Mouse (Mus musculus) T-helper 1 cell (primary cell): ENCODE results near the gene Ankdd1b.

Source experiments
- in situ Hi-C: fragments of 300-600 bp; cut with MboI, MseI; formaldehyde crosslinking; loops from one replicate; pipeline ENCODE4 v1.15.1; 2025; ENCODE audit warnings: high pct_unique_total_duplicates

The Ankdd1b gene

DNA sequence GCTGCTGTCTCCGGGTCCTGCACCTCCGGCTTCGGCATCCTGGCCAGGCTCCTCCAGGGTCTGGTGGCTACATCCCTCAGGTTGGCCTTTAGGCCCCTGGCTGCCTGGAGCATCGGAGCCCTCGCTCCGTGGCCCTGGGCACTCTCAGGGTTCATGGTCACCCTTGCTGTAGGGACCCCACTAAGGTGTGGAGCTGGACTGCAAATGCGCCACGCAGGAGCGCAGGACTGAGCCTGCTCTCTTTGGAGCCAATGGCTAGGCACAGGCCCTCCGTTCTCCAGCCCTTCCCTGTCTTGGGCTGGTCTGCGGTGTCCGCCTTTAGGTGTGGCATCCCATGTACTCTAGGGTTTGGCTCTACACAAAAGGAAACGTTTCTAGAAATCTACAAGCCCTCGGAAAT is at the start of gene Ankdd1b:
Ankdd1b (minus strand) TSS at position 242 of the 400 bp plus-strand sequence.
- in situ Hi-C loops, result no loop called here

GRCm38 (mm10) chr13:96517335-96517734 is 46.3 kb upstream of the Ankdd1b start:
- in situ Hi-C loops, result no loop called here

DNA sequence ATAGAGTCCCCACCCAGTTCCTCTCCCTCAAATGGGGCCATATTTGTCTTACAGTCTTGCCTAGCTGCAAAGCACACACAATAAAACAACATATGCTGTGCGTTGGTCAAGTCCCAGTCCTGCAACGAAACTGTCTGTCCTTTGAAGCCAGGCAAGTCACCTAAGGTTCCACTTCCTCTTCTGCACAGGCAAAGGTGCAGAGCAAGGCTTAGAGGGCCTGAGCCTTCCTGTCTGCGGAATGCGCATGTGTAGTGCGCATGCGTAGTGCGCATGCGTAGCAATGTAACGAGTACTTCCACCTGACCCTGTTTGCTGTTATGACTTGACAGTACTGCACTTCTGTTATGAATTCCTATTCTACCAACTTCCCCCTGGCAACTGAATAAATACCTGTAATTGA is 45.3 kb upstream of the Ankdd1b start:
- in situ Hi-C loops, result no loop called here

DNA sequence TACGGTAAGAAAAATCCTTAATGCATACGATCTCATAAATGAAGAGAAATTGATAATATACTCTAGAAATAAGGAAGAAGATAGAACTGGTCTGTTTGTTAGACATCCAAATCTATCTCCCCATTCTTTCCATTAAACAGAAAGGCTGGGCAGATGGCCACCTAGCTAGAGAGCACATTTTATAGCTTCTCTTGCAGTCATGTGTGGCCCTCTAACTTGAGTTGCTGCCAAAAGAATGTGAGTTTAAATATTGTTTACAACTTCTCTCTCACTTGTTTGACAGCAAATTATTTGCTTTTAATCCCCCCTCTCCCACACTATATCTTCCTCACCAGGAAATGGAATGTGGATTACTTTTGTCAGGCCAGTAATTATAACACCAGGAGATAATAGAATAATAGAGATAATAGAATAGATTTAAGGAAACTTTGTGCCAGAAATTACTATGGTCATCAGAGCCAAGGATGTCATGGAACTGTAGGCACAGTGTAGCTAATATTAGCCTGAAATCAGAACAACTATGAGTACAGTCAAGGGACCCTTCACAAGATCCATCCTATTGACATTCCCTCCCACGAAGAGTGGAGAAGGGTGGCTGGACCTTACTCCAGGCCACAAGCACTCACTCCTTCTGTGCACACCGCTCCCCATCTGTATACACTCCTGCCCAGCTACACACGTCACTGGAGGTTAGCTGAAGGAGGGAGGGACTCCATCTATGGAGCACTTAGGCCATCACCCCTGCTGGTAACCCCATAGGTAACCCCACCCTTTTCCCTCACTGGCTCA is 43.4 kb upstream of the Ankdd1b start:
- in situ Hi-C loops, result no loop called here

DNA sequence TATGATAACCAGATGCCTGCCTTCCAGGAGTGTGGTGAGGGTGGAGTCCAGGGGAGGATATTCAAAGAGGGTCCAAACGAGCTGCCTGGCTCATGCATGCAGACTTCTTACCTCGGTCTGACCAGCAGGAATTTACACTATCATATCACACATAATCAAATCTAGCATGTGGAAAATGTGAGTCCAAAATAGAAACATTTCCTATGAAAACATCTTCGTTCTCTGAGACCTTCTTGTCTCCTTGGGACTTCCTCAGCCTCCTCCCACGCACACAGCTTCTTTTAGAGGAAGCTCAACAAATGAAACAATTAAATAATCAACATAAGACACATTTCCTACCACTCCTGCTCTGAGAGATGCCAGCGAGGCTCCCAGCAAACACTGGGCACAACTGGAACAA is 40.9 kb upstream of the Ankdd1b start:
- in situ Hi-C loops, result no loop called here

DNA sequence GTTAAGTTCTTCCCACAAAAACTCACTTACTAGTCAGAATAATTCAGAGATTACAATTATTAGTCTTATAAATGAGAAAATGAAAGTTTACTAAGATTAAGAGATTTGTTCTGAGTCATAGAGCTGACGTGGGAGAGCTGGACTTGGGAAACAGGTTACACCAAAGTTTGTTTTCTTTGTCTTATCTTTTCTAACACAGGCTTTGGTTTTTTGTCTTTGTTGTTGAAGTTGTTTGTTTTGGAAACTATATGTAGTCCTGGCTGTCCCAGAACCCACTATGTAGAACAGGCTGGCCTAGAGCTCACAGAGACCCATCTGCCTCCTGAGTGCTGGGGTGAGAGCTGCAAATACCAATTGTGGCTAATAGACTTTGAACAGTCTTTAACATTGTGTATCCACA is 40.3 kb upstream of the Ankdd1b start:
- in situ Hi-C loops, result no loop called here

DNA sequence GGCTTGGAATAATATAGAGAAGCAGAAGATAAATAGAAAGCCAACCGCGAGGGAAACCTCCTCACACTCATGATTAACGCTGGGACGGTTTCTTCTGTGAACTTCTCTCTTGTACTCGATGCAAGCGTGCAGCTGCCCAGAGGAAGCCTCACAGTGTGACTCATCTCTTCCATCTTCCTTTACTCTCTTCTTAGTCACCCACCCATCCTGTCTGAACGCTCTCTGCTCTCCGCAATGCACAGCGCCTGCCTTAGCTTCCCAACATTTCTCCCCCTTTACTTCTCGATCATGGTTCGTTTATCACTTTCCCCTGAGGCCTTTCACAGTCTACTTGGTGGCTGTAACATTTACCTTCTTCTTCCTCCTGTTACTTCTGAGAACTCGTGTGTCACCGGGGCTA is 39.6 kb upstream of the Ankdd1b start:
- in situ Hi-C loops, result no loop called here

DNA sequence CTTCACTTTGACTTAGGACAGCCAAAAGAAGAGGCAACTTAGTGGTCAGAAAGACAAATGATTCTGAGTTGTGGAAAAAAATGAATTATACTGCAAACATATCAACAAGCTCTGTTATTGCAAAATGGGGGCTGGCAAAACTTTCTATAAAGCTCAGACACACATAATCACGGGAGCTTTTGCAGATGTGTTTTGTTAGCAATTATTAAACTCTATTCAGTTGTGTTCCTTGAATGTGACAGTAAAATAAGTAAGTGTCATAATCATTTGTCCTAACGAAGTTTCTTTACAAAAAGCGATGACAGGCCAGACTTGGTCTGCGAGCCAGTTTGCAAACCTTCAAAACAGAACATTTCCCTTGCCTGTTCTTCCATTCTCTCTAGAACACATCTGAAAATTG is 36.5 kb upstream of the Ankdd1b start:
- in situ Hi-C loops, result no loop called here

DNA sequence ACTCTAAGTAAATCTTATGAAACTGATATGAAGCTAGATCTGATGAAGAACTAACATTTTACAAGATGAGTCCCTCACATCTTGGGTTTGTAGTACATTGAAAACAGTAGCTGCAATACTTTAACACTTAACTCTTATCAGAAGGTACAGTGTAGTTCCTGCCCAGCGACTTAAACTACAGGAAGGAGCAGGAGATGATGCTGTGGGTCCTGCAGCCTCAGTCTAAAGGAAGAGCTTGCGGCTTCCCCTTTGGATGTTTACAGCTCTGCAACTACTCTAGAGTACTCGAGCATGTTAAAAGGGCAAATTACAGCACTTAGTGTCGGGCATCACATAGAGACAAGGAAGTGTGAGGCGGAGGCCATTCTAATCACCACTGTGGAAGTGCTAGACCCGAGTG is 35.3 kb upstream of the Ankdd1b start:
- in situ Hi-C loops, result no loop called here

DNA sequence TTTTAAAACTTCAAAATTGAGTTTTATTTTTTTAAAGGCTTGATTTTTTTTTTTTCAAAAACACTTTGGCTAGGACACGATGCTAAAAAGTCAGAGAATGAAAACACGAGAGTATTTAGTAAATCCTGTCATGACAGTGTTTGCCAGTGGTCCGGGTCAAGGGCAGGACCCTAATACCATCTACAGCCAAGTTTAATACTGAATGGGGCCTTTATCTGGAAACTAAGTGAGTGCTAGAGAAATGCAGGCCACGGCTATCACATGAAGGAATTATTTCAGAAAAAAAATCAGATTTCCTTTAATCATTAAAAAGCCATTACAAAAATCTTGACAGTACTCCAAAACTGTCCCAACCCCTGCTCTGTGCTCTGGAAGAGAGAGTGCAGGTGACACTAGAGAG is 34.7 kb upstream of the Ankdd1b start:
- in situ Hi-C loops, result no loop called here

DNA sequence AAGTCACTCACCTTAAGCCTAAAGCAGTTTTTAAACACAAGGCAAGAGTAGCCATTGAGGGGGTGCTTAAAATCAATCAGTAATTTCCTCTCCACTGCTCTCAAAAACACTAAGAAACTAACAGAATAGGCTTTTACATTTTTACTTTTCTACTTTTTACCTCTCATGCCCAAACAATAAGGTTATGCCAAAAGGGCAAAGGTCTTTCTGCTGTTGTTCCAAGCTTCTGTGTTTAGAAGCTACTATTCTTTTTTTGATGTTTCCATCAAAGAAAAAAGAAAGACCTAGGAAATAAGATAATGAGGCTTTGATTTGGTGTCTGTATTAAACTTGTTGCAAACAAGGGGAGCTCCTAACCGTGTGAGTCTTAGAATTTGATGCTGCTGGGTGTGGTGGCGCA is 28.9 kb upstream of the Ankdd1b start:
- in situ Hi-C loops, result no loop called here

- in situ Hi-C loops, result no loop called here
Measured at GRCm38 (mm10) chr13:96496630-96497029, 25.6 kb upstream of the Ankdd1b start.

- in situ Hi-C loops, result no loop called here
Measured at GRCm38 (mm10) chr13:96490433-96490832, 19.4 kb upstream of the Ankdd1b start, which contains the start of gene Gm17622. Gm17622 (plus strand) TSS chr13:96490733.

DNA sequence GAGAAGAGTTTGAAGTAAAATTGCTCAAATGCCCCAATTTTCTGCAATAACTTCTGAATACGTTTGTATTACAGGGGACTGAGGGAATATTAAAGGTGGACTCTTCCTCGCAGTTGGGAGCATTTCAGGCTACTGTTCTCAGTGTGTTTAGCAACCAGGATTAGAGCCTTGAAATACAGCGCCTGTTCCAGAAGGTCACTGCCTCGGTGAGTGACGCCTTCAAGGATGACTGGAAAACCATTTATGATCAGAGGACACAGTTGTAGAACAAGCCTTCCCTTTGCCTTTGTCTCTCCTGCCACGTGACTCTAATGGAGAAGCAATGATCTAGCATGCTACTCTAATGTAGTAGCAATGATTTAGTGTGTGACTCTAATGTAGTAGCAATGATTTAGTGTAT is 17.0 kb upstream of the Ankdd1b start:
- in situ Hi-C loops, result loop anchor here (5.0 kb wide), 1 partner anchor 54 kb away; the partner anchor contains the start of genes Col4a3bp and Polk

DNA sequence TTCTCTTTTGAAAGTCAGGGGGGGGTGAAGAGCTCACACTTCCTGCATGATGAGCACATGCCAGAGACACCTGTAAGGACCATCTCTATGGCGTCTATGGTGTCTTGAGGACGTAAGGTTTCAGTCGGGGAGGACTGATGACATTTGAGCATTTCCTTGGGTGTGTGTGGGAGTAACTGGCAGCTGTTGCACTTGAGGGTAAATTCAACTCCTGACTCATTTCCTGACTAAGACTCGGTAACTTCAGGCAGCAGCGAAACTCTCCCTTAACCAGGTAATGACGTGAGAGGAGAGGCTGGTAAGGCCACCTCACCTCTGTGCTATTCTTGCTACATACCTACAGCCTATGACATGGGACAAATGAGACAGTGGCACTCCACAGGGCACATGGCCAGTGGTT is 16.2 kb upstream of the Ankdd1b start:
- in situ Hi-C loops, result loop anchor here (5.0 kb wide), 1 partner anchor 55 kb away; the partner anchor contains the start of genes Col4a3bp and Polk

DNA sequence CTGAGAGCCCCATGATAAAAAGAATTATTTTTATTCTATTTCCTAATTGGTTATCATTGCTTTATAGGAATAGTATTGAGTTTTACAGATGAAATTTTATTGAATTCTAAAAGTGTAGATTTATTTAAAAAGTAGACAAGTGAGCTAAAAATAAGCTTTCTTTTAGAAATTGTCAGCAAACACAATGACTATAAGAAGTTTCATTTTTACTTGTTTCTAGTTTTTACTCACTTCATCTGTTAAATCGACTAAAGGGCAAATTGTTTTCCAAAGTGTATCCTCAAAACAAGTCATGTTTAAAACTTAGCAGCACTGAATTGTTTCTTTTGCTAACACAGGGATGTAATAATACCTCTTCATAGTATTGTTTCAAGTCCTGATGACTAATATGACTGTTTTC is 8.0 kb upstream of the Ankdd1b start:
- in situ Hi-C loops, result no loop called here

- in situ Hi-C loops, result no loop called here
Measured at GRCm38 (mm10) chr13:96477226-96477625, 6.2 kb upstream of the Ankdd1b start.

- in situ Hi-C loops, result no loop called here
Measured at GRCm38 (mm10) chr13:96470556-96470955, 442 bp downstream of the Ankdd1b start.

- in situ Hi-C loops, result no loop called here
Measured at GRCm38 (mm10) chr13:96468678-96469077, 2.3 kb downstream of the Ankdd1b start.

GRCm38 (mm10) chr13:96465315-96465714 is 5.7 kb downstream of the Ankdd1b start:
- in situ Hi-C loops, result no loop called here

DNA sequence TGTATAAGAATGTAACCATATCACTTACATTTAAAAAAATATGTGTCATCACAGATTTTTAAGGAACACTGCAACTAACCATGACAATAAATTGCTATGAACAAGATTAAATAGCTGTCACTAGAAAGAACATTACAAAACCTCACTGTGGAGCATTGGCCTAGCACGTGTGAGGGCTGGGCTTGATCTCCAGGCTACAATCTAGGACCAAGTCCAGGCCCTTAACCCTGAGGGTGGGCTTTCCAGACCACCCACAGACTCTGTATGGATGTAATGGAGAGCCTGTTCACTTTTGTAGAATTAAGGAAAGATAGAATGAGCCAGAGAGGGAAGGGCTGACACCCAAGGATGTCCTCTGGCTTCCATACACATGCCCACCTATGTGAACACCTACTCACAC is 8.4 kb downstream of the Ankdd1b start:
- in situ Hi-C loops, result no loop called here

GRCm38 (mm10) chr13:96458606-96459005 is 12.4 kb downstream of the Ankdd1b start:
- in situ Hi-C loops, result loop anchor here (10.0 kb wide), 1 partner anchor 244 kb away; no protein-coding TSS in a partner anchor

GRCm38 (mm10) chr13:96458018-96458417 is 13.0 kb downstream of the Ankdd1b start:
- in situ Hi-C loops, result loop anchor here (10.0 kb wide), 1 partner anchor 243 kb away; no protein-coding TSS in a partner anchor
